Mouse (Mus musculus): ENCODE measurements around the gene Zcchc12. TPM values are rescaled to one million over a fixed set of nuclear protein-coding genes. Genes with fewer than 3 reads are reported as not detected.

The Zcchc12 gene
- polyA plus RNA-seq, 1 experiment from 2014 or later, result 5.8 TPM

GRCm38 (mm10) chrX:36209554-36209953 is 13.8 kb downstream of the Zcchc12 start:
- Histone ChIP-seq H3K9ac (ENCODE audit: low read depth, low read length) (no peak overlapping the region), H3K27me3 (ENCODE audit: control insufficient read depth, insufficient read depth, low read length) (no peaks in the 10 kb centered on the region), H3K36me3 (ENCODE audit: control insufficient read depth, insufficient read depth, low read length) (no peaks in the 10 kb centered on the region), H3K4me1 (ENCODE audit: control insufficient read depth, insufficient read depth, low read length) (no peaks in the 10 kb centered on the region), H3K4me2 (no peak overlapping the region), H3K9me3 (replicated peaks; ENCODE audit: control insufficient read depth, low read length) (no peaks in the 10 kb centered on the region), H3K4me3 (ENCODE audit: low read depth, low read length) (no peak overlapping the region), H3K27ac (ENCODE audit: low read depth, low read length) (no peak overlapping the region)
- WGBS (ENCODE audit: insufficient replicate concordance), result 73% methylated on average over 2 of the region's 2 CpGs
- no peak for ATAC-seq (replicated peaks; ENCODE audit: insufficient number of reproducible peaks, low FRiP score, low TSS enrichment)

- no peak for ATAC-seq (replicated peaks; ENCODE audit: insufficient number of reproducible peaks, low FRiP score, low TSS enrichment)
- no peaks in the 10 kb centered on the region for H3K4me1 ChIP-seq (ENCODE audit: control insufficient read depth, insufficient read depth, low read length)
- 71% methylated on average over 3 of the region's 3 CpGs for WGBS (ENCODE audit: insufficient replicate concordance)
Measured at GRCm38 (mm10) chrX:36211216-36211615, 15.5 kb downstream of the Zcchc12 start.

GRCm38 (mm10) chrX:36221366-36221765 is 25.7 kb downstream of the Zcchc12 start:
- Histone ChIP-seq H3K9me3 (replicated peaks; ENCODE audit: control insufficient read depth, low read length) (no peaks in the 10 kb centered on the region), H3K4me3 (ENCODE audit: low read depth, low read length) (no peak overlapping the region), H3K4me2 (no peak overlapping the region), H3K27ac (ENCODE audit: low read depth, low read length) (no peak overlapping the region), H3K27me3 (ENCODE audit: control insufficient read depth, insufficient read depth, low read length) (no peaks in the 10 kb centered on the region), H3K9ac (ENCODE audit: low read depth, low read length) (no peak overlapping the region), H3K36me3 (ENCODE audit: control insufficient read depth, insufficient read depth, low read length) (no peaks in the 10 kb centered on the region), H3K4me1 (ENCODE audit: control insufficient read depth, insufficient read depth, low read length) (no peaks in the 10 kb centered on the region)
- WGBS (ENCODE audit: insufficient replicate concordance), result 41% methylated on average over 2 of the region's 2 CpGs
- ATAC-seq (replicated peaks; ENCODE audit: insufficient number of reproducible peaks, low FRiP score, low TSS enrichment), result no peak

More at GRCm38 (mm10) chrX:36211216-36211615, 15.5 kb downstream of the Zcchc12 start:
- Histone ChIP-seq H3K9me3 (replicated peaks; ENCODE audit: control insufficient read depth, low read length) (no peaks in the 10 kb centered on the region), H3K4me2 (no peak overlapping the region), H3K9ac (ENCODE audit: low read depth, low read length) (no peak overlapping the region), H3K27ac (ENCODE audit: low read depth, low read length) (no peak overlapping the region), H3K27me3 (ENCODE audit: control insufficient read depth, insufficient read depth, low read length) (no peaks in the 10 kb centered on the region), H3K4me3 (ENCODE audit: low read depth, low read length) (no peak overlapping the region), H3K36me3 (ENCODE audit: control insufficient read depth, insufficient read depth, low read length) (no peaks in the 10 kb centered on the region)

GRCm38 (mm10) chrX:36225777-36226176 is 30.1 kb downstream of the Zcchc12 start:
- H3K9ac ChIP-seq (ENCODE audit: low read depth, low read length), result no peak overlapping the region
- 16% methylated on average over 7 of the region's 7 CpGs for WGBS (ENCODE audit: insufficient replicate concordance)
- no peak for ATAC-seq (replicated peaks; ENCODE audit: insufficient number of reproducible peaks, low FRiP score, low TSS enrichment)
- no peaks in the 10 kb centered on the region for H3K4me1 ChIP-seq (ENCODE audit: control insufficient read depth, insufficient read depth, low read length)
- H3K4me3 ChIP-seq (ENCODE audit: low read depth, low read length), result no peak overlapping the region
- no peak overlapping the region for H3K27ac ChIP-seq (ENCODE audit: low read depth, low read length)
- no peaks in the 10 kb centered on the region for H3K27me3 ChIP-seq (ENCODE audit: control insufficient read depth, insufficient read depth, low read length)
- no peaks in the 10 kb centered on the region for H3K9me3 ChIP-seq (replicated peaks; ENCODE audit: control insufficient read depth, low read length)
- H3K36me3 ChIP-seq (ENCODE audit: control insufficient read depth, insufficient read depth, low read length), result no peaks in the 10 kb centered on the region
- H3K4me2 ChIP-seq, result no peak overlapping the region

- H3K9ac ChIP-seq (ENCODE audit: low read depth, low read length), result no peak overlapping the region
- 30% methylated on average over 2 of the region's 2 CpGs for WGBS (ENCODE audit: insufficient replicate concordance)
Measured at GRCm38 (mm10) chrX:36226577-36226976, 30.9 kb downstream of the Zcchc12 start.

GRCm38 (mm10) chrX:36228861-36229260 is 33.2 kb downstream of the Zcchc12 start:
- WGBS (ENCODE audit: insufficient replicate concordance), result 60% methylated on average over 7 of the region's 7 CpGs
- no peak for ATAC-seq (replicated peaks; ENCODE audit: insufficient number of reproducible peaks, low FRiP score, low TSS enrichment)
- Histone ChIP-seq H3K4me1 (ENCODE audit: control insufficient read depth, insufficient read depth, low read length) (no peaks in the 10 kb centered on the region), H3K9ac (ENCODE audit: low read depth, low read length) (no peak overlapping the region), H3K27ac (ENCODE audit: low read depth, low read length) (no peak overlapping the region), H3K4me3 (ENCODE audit: low read depth, low read length) (no peak overlapping the region), H3K9me3 (replicated peaks; ENCODE audit: control insufficient read depth, low read length) (no peaks in the 10 kb centered on the region), H3K36me3 (ENCODE audit: control insufficient read depth, insufficient read depth, low read length) (no peaks in the 10 kb centered on the region), H3K27me3 (ENCODE audit: control insufficient read depth, insufficient read depth, low read length) (no peaks in the 10 kb centered on the region), H3K4me2 (no peak overlapping the region)

More at GRCm38 (mm10) chrX:36226577-36226976, 30.9 kb downstream of the Zcchc12 start:
- Histone ChIP-seq H3K4me2 (no peak overlapping the region), H3K36me3 (ENCODE audit: control insufficient read depth, insufficient read depth, low read length) (no peaks in the 10 kb centered on the region), H3K9me3 (replicated peaks; ENCODE audit: control insufficient read depth, low read length) (no peaks in the 10 kb centered on the region), H3K4me1 (ENCODE audit: control insufficient read depth, insufficient read depth, low read length) (no peaks in the 10 kb centered on the region), H3K27ac (ENCODE audit: low read depth, low read length) (no peak overlapping the region), H3K4me3 (ENCODE audit: low read depth, low read length) (no peak overlapping the region), H3K27me3 (ENCODE audit: control insufficient read depth, insufficient read depth, low read length) (no peaks in the 10 kb centered on the region)
- ATAC-seq (replicated peaks; ENCODE audit: insufficient number of reproducible peaks, low FRiP score, low TSS enrichment), result no peak

GRCm38 (mm10) chrX:36229273-36229672 is 33.6 kb downstream of the Zcchc12 start:
- no peak overlapping the region for H3K27ac ChIP-seq (ENCODE audit: low read depth, low read length)
- no peaks in the 10 kb centered on the region for H3K27me3 ChIP-seq (ENCODE audit: control insufficient read depth, insufficient read depth, low read length)
- no peaks in the 10 kb centered on the region for H3K9me3 ChIP-seq (replicated peaks; ENCODE audit: control insufficient read depth, low read length)
- no peak for ATAC-seq (replicated peaks; ENCODE audit: insufficient number of reproducible peaks, low FRiP score, low TSS enrichment)
- no peaks in the 10 kb centered on the region for H3K4me1 ChIP-seq (ENCODE audit: control insufficient read depth, insufficient read depth, low read length)
- no peak overlapping the region for H3K4me3 ChIP-seq (ENCODE audit: low read depth, low read length)
- H3K36me3 ChIP-seq (ENCODE audit: control insufficient read depth, insufficient read depth, low read length), result no peaks in the 10 kb centered on the region
- H3K9ac ChIP-seq (ENCODE audit: low read depth, low read length), result no peak overlapping the region
- no peak overlapping the region for H3K4me2 ChIP-seq
- 61% methylated on average over 2 of the region's 2 CpGs for WGBS (ENCODE audit: insufficient replicate concordance)

GRCm38 (mm10) chrX:36235652-36236051 is 39.9 kb downstream of the Zcchc12 start:
- H3K9me3 ChIP-seq (replicated peaks; ENCODE audit: control insufficient read depth, low read length), result no peaks in the 10 kb centered on the region
- WGBS (ENCODE audit: insufficient replicate concordance), result 76% methylated on average over 6 of the region's 6 CpGs
- H3K27ac ChIP-seq (ENCODE audit: low read depth, low read length), result no peak overlapping the region
- H3K4me2 ChIP-seq, result no peak overlapping the region
- no peaks in the 10 kb centered on the region for H3K36me3 ChIP-seq (ENCODE audit: control insufficient read depth, insufficient read depth, low read length)
- H3K27me3 ChIP-seq (ENCODE audit: control insufficient read depth, insufficient read depth, low read length), result no peaks in the 10 kb centered on the region
- no peak overlapping the region for H3K4me3 ChIP-seq (ENCODE audit: low read depth, low read length)
- ATAC-seq (replicated peaks; ENCODE audit: insufficient number of reproducible peaks, low FRiP score, low TSS enrichment), result no peak
- H3K9ac ChIP-seq (ENCODE audit: low read depth, low read length), result no peak overlapping the region
- no peaks in the 10 kb centered on the region for H3K4me1 ChIP-seq (ENCODE audit: control insufficient read depth, insufficient read depth, low read length)
